Mouse (Mus musculus): ENCODE measurements around the gene Oas2.
"Not testable (repeated sequence)": the region's sequence is repeated elsewhere in the genome, so short reads cannot be mapped to it uniquely, and the experiment has no call there.

DNA sequence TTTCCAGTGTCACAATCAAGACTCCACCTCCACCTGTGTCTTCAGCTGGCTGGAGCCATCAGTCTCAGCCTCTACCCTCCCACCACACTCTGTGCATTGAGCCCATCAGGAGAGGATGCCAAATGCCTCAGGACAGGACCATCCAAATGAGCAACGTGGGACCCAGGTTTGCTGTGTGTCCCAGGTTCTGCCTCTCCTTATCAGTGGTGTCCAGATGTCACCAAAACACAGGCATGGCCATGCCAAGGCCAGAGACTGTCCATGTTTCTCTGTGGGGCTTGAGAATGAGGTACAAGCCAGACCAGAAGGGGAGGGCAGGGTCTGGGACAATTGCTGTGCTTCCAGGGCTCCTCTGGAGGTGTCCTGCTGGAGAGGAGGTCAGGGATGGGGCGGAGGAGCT, 49.3 kb upstream of the Oas2 start:
- TF ChIP-seq CEBPB (IDR thresholded peaks at IDR 0.05; ENCODE audit: low read depth); CTCF (IDR thresholded peaks at IDR 0.05; ENCODE audit: control insufficient read depth, insufficient read depth, insufficient read length); USF1 (IDR thresholded peaks at IDR 0.05; ENCODE audit: low read depth); MYOD1 (IDR thresholded peaks at IDR 0.05; ENCODE audit: control insufficient read depth, insufficient read length, low read depth); MYOG (IDR thresholded peaks at IDR 0.05; ENCODE audit: control insufficient read depth, extremely low read depth, insufficient read length): not testable (repeated sequence)

Measured in C2C12 (cell line).